Mouse (Mus musculus) kidney, postnatal 25 days (tissue): ENCODE results near the gene Khk.

ENCODE experiments used
- DNase-seq, 2 experiments: peaks; one replicate each; pipeline ENCODE4 v3.0.0; 2021; ENCODE audit warnings: mixed read lengths in 2 of 2

Khk gene

GRCm38 (mm10) chr5:30969440-30969839, 48.2 kb downstream of the Khk start:
- no peak for DNase-seq

- peak; percentile 46 to 78 for DNase-seq
Observed at GRCm38 (mm10) chr5:30974870-30975656, 53.8 kb downstream of the Khk start.
